Mouse (Mus musculus) spleen, postnatal 36 days (tissue): ENCODE measurements around the gene B3gnt2.
"Not testable (repeated sequence)": the region's sequence is repeated elsewhere in the genome, so short reads cannot be mapped to it uniquely, and the experiment has no call there.

Experiments used
- DNase-seq, 2 experiments: peaks; one replicate each; pipeline ENCODE4 v3.0.0; 2022; ENCODE audit warnings: low spot score in 2 of 2, mixed read lengths in 1 of 2

Gene B3gnt2

GRCm38 (mm10) chr11:22774821-22775220 lies 85.9 kb downstream of the B3gnt2 start:
- no peak for DNase-seq

DNA sequence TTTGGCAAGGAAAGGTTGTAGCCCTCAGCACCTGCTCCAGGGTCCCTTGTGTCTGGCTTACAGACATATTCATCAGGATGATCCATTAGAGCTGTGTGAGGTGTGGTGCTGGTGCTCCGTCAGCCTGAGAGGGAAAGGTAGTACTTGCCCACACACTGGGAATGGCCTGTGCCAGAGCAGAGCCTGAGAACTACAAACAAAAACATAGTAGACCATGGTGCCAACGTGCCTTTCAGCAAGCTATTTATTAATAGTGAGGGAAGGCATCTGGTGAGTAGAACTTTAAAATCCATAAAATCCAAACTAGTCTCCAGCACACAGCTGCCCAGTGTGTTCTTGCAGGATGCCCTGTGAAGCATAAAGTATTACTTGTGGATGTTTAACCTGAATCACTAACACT lies 94.5 kb downstream of the B3gnt2 start:
- DNase-seq, result no peak

GRCm38 (mm10) chr11:22765425-22765824 lies 95.3 kb downstream of the B3gnt2 start:
- peak; percentile 70 to 72 for DNase-seq

- peak in 1 of 2 experiments; percentile 17 for DNase-seq
Observed at GRCm38 (mm10) chr11:22763556-22764295, 97.0 kb downstream of the B3gnt2 start.

DNA sequence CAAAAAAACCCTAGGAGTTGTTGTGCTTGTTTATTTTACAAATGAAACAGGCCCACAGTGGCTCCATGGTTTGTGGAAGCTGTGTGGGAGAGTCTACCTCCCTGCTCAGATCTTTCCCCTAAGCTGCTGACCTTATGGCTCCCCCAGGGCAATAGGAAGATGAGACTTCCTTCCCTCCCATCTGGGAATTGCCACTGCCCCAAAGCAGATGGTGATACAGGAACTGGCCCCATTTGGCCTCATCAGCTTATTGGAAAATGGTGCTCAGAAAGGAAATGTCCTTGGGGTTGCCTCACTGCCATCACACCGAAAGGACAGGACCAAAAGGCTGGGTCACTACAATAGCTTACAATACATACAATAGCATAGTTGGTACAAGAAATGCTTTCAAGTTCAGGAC lies 97.7 kb downstream of the B3gnt2 start:
- DNase-seq, result no peak

DNA sequence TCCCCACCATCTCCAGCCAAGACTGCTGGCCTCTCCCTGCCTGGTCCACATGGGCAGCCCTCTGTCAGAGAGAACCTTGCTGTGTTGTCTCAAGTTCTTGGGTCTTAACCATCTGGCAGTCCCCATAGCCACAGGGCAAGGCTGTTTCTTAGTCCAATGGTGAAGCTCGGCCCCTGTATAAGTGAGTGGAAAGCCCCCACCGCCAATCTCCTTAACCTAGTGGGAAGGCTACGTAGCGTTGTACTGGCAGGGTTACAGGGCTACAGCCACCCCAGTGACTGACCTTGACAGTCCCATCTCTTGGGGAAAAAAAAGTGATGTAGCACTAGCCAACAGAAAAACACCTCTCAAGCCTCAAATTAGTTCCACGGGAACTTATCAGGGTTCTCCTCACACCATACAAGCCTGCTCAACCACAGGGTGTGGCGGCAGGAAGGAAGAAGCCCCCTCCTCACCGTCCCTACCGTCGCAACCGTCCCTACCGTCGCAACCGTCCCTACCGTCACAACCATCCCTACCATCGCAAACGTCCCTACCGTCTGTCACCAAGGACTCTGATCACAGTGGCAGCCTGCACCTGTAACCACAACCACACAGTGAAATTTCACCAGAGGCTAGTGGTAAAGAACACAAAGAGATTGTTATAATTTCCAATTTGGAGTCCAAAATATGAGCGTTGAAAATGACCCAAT lies 98.4 kb downstream of the B3gnt2 start:
- peak in 1 of 2 experiments; percentile 12 for DNase-seq

GRCm38 (mm10) chr11:22759783-22760182 lies 101.0 kb downstream of the B3gnt2 start:
- no peak for DNase-seq

DNA sequence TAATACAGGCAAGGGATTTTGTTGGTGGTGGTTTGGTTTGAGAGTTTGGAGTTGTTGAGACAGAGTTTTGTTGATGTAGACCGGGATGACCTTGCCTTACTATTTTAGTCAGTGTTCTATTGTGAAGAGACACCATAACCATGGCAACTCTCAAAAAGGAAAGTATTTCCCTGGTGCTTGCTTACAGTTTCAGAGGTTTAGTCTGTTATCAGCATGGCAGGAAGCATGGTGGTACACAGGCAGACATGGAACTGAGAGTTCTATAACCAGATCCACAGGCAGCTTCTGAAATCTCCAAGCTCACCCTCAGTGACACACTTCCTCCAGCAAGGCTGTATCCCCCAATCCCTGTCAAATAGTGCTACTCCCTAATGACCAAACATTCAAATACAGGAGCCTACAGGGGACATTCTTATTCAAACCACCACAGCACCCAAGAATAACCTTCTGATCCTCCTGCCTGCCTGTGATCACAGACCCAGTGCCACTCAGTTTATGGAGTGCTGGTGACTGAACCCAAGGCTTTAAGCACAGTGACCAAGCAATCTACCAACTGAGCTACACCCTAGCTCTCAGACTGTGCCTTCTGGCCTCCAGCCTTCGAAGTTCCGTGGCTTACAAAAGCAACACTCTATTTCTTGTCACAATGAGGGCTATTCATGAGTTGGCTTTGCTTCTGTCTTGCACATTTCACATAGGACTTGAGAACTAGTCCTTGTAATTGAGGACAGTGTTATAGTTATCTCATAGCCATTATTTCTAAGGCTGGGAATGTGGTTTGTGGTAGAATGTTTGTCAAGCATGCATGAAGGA lies 104.4 kb downstream of the B3gnt2 start:
- no peak for DNase-seq

DNA sequence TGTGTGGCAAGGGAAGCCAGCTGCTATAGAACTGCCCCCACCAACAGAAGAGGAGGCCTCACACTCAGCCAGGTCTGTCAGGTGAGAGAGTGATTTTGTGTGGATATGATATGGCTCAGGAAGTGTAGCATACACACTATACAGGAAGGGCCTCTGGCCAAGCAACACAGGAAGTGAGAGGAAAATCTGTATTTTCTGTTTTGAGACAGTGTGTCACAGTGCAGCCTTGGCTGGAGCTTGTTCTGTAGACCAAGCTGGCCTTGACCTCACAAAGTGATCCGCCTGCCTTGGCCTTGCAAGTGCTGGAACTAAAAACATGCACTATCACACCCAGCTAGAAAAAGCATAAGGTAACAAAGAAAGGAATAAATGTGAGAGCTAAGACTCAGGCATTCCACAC lies 105.6 kb downstream of the B3gnt2 start:
- DNase-seq, result no peak

- no peak for DNase-seq
Observed at GRCm38 (mm10) chr11:22752596-22752995, 108.2 kb downstream of the B3gnt2 start.

DNA sequence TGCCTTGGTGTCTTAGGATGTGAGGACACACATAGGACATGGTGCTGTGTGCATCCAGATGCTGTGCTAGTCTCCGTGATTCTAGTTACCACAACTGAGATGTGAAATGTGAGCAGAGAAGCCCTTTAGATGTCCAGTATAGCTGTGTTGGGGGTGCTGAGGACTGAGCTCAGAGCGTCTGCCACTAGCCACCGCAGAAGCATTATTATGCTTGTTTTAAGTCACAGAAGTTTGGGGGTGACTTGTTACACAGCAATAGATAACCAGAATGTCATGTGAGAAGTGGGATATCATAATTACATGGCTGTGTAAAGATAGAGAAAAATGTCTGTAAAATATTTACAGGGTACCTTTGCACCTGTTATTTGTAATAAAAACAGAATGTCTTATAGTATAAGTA lies 109.2 kb downstream of the B3gnt2 start:
- DNase-seq, result no peak

GRCm38 (mm10) chr11:22747406-22747805 lies 113.4 kb downstream of the B3gnt2 start:
- DNase-seq, result no peak

- DNase-seq, result no peak
Observed at GRCm38 (mm10) chr11:22745356-22745755, 115.4 kb downstream of the B3gnt2 start.

- DNase-seq, result no peak
Observed at GRCm38 (mm10) chr11:22743561-22744269, 117.0 kb downstream of the B3gnt2 start.

DNA sequence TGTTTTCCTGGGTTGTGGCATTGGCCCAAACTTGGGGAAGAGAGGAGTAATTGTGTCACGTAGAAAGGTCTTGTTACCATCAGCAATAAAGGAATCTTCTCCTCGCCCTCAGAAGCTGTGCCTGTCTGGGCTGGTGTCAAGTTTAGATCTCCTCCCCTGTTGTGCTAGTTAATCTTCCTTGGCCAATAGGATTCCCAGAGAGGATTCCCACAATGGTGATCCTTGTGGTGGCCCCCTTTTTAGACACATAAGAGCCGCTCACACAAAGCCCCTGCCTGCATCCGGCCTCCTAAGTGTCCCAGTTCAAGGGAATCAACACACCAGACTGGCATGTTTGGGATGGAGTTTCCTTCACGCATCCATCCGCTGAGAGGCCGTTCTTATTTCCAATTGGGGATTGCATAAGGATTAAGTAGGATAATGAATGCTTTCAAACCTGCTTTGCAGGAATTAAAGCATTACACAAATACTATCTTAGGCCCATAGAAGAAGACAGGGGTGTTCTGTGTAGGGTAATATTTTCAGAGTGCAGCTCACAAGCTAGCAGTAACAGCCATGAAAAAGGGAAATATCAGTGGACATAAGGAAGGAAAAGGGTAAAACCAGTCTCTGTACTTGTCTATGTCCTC lies 118.6 kb downstream of the B3gnt2 start:
- no peak for DNase-seq

- DNase-seq, result no peak
Observed at GRCm38 (mm10) chr11:22741436-22741835, 119.3 kb downstream of the B3gnt2 start.

- DNase-seq, result no peak
Observed at GRCm38 (mm10) chr11:22739497-22740288, 121.1 kb downstream of the B3gnt2 start.

GRCm38 (mm10) chr11:22736521-22737225 lies 124.1 kb downstream of the B3gnt2 start:
- DNase-seq, result no peak

- not testable (repeated sequence) for DNase-seq
Observed at GRCm38 (mm10) chr11:22735128-22735527, 125.6 kb downstream of the B3gnt2 start.

- no peak for DNase-seq
Observed at GRCm38 (mm10) chr11:22733936-22734335, 126.8 kb downstream of the B3gnt2 start.
